Mouse (Mus musculus) layer of hippocampus, postnatal 14 days (tissue): ENCODE results near the gene Katnb1. TPM values are rescaled to one million over a fixed set of nuclear protein-coding genes. Genes with fewer than 3 reads are reported as not detected.

Experiments used
- DNase-seq, 2 experiments: peaks; one replicate each; pipeline ENCODE4 v3.0.0; 2021 to 2022; ENCODE audit warnings: low spot score in 2 of 2, mixed read lengths in 1 of 2
- total RNA-seq, 2 experiments: library from RNA; stranded (reverse); gene quantifications; 2 replicates each; pipeline ENCODE4 v1.2.3; 2021

Gene Katnb1
- total RNA-seq, 2 experiments from 2014 or later, result 38.7 to 46.0 TPM

- DNase-seq, result no peak
These were observed 664 bp downstream of the Katnb1 start for GRCm38 (mm10) chr8:95081650-95082049.

DNA sequence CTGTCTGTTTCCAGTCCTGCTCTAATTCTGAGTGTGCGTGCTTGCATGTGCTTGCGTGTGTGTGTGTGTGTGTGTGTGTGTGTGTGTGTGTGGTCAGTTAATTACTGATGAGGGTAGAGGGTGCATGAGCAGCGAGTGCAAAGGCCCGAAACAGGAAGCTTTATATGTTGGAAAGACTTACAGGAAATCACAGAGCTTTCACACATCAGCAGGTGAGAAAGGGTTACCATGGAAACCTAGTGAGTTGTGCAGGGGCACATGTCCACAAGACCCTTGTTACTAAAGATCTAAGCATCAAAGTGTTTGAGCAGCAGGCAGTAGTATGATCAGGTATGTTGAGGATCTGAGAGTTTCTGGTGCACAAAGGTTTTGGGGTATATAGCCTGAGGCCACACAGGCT, 3.3 kb downstream of the Katnb1 start:
- no peak for DNase-seq

GRCm38 (mm10) chr8:95084744-95085431, 3.9 kb downstream of the Katnb1 start:
- no peak for DNase-seq

- no peak for DNase-seq
These were observed 4.6 kb downstream of the Katnb1 start for GRCm38 (mm10) chr8:95085432-95086141.

DNA sequence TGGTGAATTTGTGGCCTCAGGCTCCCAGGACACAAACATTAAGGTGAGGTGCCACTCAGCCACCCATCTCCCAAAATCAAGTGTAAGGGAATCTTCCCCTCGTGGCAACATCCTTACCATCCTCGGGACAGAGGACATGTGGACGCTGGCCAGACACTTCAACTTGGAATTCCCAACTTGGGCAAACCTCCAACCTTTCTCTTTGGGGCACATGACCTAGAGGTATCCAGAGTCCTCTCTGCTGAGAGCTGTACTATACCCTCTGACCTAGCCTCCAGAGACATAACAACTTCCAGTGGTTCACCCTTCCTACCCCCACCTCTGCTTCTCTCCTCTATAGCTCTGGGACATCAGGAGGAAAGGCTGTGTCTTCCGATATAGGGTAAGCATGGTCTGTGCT, 12.6 kb downstream of the Katnb1 start:
- no peak for DNase-seq

- peak; percentile 42 to 57 for DNase-seq
These were observed 18.0 kb downstream of the Katnb1 start for GRCm38 (mm10) chr8:95099009-95099408.

GRCm38 (mm10) chr8:95101972-95102371, 21.0 kb downstream of the Katnb1 start:
- DNase-seq, result no peak

DNA sequence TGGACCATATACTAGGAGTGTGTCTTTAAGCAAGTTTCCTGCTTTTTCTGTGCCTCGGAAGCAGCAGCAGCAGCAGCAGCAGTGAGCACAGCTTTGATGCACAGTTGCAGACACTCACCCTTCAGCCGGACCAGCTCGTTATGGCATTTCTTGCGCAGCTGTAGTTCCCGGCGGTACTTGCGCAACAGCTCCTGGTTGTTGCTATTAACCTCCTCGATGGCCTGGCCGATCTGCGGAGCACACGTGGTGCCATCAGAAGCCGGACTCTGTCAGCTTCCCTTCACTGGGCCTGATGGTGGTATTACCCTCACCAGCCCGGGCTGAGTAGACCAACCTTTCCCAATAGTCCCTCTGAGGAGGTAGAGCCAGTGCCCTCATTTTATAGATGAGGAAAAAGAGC, 26.3 kb downstream of the Katnb1 start:
- DNase-seq, result no peak

- DNase-seq, result no peak
These were observed 31.6 kb downstream of the Katnb1 start for GRCm38 (mm10) chr8:95112594-95112993.

DNA sequence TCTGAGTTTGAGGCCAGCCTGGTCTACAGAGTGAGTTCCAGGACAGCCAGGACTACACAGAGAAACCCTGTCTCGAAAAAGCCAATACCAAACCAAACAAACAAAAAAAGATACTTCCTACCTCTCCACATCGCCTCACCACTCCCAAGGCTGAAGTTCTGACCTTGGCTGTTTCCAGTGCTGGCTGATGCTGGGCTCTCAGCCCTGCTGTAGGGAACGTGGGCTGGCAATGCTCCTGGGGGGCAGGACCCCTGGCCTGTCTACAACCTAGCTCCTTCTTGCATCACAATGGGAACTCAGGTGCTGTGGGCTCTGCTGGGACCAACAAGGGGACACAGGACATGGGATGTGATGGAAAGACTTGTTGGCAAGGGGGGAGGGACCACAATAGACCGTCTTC, 32.1 kb downstream of the Katnb1 start:
- DNase-seq, result no peak

DNA sequence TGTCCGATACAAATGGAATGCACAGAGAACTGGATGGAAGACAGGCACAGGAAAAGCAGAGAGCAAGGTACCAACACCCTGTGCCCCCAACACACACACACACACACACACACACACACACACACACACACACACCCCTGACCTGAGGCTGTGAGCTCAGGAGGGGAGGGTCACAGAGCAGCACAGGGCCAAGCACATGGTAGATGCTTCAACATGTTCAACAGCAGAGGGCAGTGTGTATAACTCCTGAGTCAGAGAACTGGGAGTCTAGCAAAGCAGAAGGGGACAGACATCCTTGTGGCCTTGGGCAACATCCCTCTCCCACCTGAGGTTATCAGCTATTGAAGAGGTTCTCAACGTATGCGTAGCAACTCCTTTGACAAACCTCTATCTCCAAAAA, 32.8 kb downstream of the Katnb1 start:
- DNase-seq, result peak in 1 of 2 experiments; percentile 35

DNA sequence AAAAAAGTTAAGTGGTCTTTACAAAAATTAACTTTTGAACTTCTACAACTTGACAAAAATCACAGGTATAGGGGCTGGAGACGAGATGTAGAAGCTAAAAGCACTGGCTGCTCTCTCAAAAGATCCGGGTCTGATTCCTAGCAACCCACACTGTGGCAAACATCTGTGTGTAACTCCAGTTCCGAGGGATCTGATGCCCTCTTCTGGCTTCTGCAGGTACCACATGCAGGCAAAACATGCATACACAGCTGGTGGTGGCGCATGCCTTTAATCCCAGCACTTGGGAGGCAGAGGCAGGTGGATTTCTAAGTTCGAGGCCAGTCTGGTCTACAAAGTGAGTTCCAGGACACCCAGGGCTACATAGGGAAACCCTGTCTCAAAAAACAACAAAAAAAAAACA, 42.5 kb downstream of the Katnb1 start:
- no peak for DNase-seq

- DNase-seq, result no peak
These were observed 45.5 kb downstream of the Katnb1 start for GRCm38 (mm10) chr8:95126497-95126896.

DNA sequence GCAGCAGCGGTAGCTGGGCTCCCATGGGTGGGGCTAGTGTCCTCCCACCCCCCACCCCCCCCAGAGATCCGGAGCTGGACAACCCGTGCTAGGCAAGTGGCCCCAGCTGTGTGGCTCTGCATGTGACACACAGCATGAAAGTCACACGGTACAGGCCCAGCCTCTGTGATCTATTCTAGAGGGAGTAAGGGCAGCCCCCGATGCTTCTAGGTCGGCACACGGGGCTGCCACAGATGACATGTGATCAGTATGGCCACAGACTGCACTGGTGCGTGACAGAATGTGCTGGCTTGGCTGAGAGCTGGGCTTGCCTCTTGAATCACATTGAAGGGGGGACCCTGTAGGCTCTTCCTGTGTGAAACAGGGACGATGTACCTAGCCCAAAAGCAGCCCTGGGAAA, 46.7 kb downstream of the Katnb1 start:
- DNase-seq, result no peak

- DNase-seq, result no peak
These were observed 47.8 kb downstream of the Katnb1 start for GRCm38 (mm10) chr8:95128750-95129260.

DNA sequence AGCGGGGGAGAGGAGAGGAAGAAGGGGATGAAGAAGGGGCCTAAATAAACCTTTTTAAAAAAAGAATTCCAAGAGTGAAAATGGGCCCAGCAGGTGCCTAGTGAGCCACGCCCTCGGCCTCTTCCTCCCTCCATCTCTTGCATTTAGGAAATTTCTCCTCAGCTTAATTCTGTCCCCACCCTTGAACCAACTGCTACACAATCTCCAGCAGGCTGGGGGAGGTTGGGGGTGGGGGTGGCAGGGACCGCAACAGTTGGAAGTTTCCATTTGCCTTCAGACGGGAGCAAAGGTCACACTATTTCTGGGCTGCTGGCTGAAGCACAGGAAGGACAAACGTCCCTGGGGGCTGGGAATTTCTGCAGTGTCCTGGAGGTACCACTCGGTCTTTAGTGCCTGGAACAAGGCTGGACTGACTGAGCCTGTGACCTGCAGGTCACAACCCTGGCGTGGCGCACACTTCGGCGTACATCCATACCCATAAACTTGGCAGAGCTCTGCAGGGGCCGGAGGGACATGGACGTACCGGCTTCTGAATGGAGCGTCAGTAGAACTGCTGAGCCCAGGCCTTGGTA, 50.1 kb downstream of the Katnb1 start:
- no peak for DNase-seq

DNA sequence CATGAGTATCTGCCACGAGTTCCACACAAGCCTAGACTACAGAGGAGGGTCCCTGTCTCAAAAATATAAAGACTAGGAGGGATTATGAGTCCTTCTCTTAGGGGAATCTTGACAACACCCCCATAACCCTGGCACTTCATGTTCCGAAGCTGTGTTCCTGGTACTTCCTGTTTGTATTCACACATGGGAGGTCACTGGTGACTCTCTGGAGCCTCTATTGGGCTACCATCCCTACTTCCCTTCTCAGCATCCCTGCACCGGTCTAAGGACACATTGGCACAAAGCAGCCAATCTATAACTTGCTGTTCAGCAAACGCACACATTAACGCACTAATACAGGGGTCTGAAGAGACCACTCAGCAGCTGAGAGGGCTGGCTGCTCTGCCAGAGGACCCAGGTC, 51.0 kb downstream of the Katnb1 start:
- DNase-seq, result no peak

DNA sequence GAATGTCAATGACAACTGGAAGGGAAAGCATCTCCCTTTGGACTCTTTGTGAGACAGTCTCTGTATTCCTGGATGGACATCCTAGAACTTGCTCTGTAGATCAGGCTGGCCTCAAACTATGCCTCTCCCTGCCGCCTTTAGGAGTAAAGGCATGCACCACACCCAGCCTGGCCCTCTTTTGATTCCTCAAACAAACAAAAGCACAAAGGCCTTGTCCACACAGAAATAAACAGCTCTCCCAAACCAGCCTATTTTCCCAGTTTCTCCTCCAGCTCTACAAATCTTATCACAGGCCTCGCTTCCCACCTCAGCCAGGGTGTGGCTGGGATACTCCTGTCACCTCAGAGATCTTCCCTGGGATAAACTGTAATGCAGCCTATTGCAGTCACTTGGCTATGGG, 53.2 kb downstream of the Katnb1 start:
- DNase-seq, result no peak

- DNase-seq, result peak in 1 of 2 experiments; percentile 41
These were observed 54.3 kb downstream of the Katnb1 start for GRCm38 (mm10) chr8:95135242-95135641.

DNA sequence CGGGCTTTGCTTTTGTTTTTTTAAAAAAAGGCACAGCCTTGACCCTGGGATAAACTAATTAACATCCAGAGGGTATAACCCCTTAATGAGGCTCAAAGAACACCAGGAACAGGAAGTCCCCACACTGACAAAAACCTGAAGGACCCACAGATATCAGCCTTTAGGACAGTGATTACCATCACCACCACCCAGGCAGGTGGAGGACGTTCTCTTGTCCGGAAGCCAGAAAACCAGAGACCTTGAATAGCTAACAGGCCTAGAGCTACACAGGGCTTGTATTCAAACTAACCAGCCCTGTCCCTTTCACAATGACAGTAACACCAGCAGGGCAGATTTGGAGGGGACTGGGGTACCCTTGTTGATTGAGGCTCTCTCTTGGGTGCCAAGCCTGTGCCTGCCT, 55.2 kb downstream of the Katnb1 start:
- no peak for DNase-seq

GRCm38 (mm10) chr8:95137201-95137600, 56.2 kb downstream of the Katnb1 start:
- DNase-seq, result no peak

DNA sequence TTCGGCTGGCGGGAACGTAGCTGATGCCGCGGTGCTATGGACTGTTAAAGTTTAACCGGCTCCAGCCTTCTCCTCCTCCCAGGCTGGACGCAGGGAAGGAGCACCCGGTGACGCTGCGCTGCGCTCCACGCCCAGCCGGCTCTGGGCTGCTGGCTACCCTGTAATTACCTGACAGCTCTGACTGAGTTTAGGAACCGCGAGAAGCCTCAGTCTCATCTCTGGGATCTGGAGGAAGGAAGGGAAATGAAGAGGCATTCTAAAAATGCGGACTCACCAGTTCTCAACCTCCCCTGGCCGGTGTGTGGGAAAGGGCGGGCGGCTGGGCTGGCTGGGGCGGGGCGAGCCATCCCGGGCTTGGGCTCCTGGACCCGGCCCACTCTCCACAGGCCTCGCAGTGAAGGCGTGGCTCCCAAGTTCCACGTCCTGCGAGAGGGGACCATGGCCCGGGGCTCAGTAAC, 56.7 kb downstream of the Katnb1 start:
- DNase-seq, result no peak
